Mouse (Mus musculus) megakaryocyte, embryonic 14.5 days (primary cell): Measurements from ENCODE around the gene Ltbp3. TPM values are rescaled to one million over a fixed set of nuclear protein-coding genes. Genes with fewer than 3 reads are reported as not detected.

ENCODE experiments used
- H3K27me3 ChIP-seq: replicated peaks from 2 replicates; pipeline ENCODE3; 2012; ENCODE audit warnings: inconsistent platforms
- H3K36me3 ChIP-seq: replicated peaks from 2 replicates; pipeline ENCODE3; 2012; ENCODE audit warnings: low read length, inconsistent platforms, mixed read lengths
- H3K4me1 ChIP-seq: 2 replicates; pipeline ENCODE4 v1.6.1; 2012; ENCODE audit warnings: inconsistent platforms
- H3K4me3 ChIP-seq: replicated peaks from 2 replicates; pipeline ENCODE3; 2012; ENCODE audit warnings: moderate library complexity, mild to moderate bottlenecking, inconsistent platforms
- H3K9me3 ChIP-seq: 2 replicates; pipeline ENCODE4 v1.6.1; 2012; ENCODE audit warnings: inconsistent platforms
- FLI1 ChIP-seq: IDR thresholded peaks from 2 replicates; pipeline ENCODE4 v1.6.1; 2012; ENCODE audit warnings: low read length, inconsistent platforms, mixed read lengths
- GATA1 ChIP-seq: IDR thresholded peaks from 3 replicates; pipeline ENCODE4 v1.6.1; 2012; ENCODE audit warnings: mixed read lengths, low read length, inconsistent platforms, borderline replicate concordance
- polyA plus RNA-seq: library from polyadenylated mRNA; stranded (reverse); fragments of >175 nt; gene quantifications from 2 replicates; pipeline ENCODE4 v1.2.3, GENCODE M21; 2012; ENCODE audit warnings: low replicate concordance; ENCODE audit not compliant: insufficient read depth

The Ltbp3 gene
- polyA plus RNA-seq, 1 experiment: 7.9 TPM

- peaks cover 79% of the 10 kb centered on the region for H3K4me1 ChIP-seq
- H3K9me3 ChIP-seq: no peaks in the 10 kb centered on the region
- H3K36me3 ChIP-seq: peaks cover 98% of the 10 kb centered on the region
- H3K4me3 ChIP-seq: no peak overlapping the region
- no peaks in the 10 kb centered on the region for H3K27me3 ChIP-seq
- TF ChIP-seq GATA1 (no peak), FLI1 (no peak)
These were observed 30.6 kb upstream of the Ltbp3 start for GRCm38 (mm10) chr19:5710068-5710467.

GRCm38 (mm10) chr19:5710581-5710980, 30.1 kb upstream of the Ltbp3 start:
- H3K36me3 ChIP-seq: peaks cover 98% of the 10 kb centered on the region
- no peak for TF ChIP-seq GATA1
- no peak for TF ChIP-seq FLI1

GRCm38 (mm10) chr19:5711218-5711617, 29.5 kb upstream of the Ltbp3 start:
- Histone ChIP-seq H3K4me1 (peaks cover 79% of the 10 kb centered on the region), H3K4me3 (no peak overlapping the region), H3K27me3 (no peaks in the 10 kb centered on the region), H3K9me3 (no peaks in the 10 kb centered on the region), H3K36me3 (peaks cover 98% of the 10 kb centered on the region)
- TF ChIP-seq GATA1 (no peak), FLI1 (no peak)

More at GRCm38 (mm10) chr19:5710581-5710980, 30.1 kb upstream of the Ltbp3 start:
- Histone ChIP-seq H3K4me3 (no peak overlapping the region), H3K9me3 (no peaks in the 10 kb centered on the region), H3K4me1 (peaks cover 79% of the 10 kb centered on the region), H3K27me3 (no peaks in the 10 kb centered on the region)

- peaks cover 98% of the 10 kb centered on the region for H3K36me3 ChIP-seq
- peak overlapping the region; percentile 35 for H3K4me3 ChIP-seq
- H3K27me3 ChIP-seq: no peaks in the 10 kb centered on the region
- no peaks in the 10 kb centered on the region for H3K9me3 ChIP-seq
- TF ChIP-seq FLI1: no peak
- TF ChIP-seq GATA1: no peak
- peaks cover 78% of the 10 kb centered on the region for H3K4me1 ChIP-seq
These were observed 28.7 kb upstream of the Ltbp3 start for GRCm38 (mm10) chr19:5711907-5712460.

- no peaks in the 10 kb centered on the region for H3K27me3 ChIP-seq
- peaks cover 77% of the 10 kb centered on the region for H3K4me1 ChIP-seq
- H3K9me3 ChIP-seq: no peaks in the 10 kb centered on the region
- H3K36me3 ChIP-seq: peaks cover 98% of the 10 kb centered on the region
- peak overlapping the region; percentile 59 for H3K4me3 ChIP-seq
- TF ChIP-seq FLI1 (no peak), GATA1 (no peak)
These were observed 27.4 kb upstream of the Ltbp3 start for GRCm38 (mm10) chr19:5713255-5713654.

- H3K36me3 ChIP-seq: peaks cover 98% of the 10 kb centered on the region
- no peaks in the 10 kb centered on the region for H3K27me3 ChIP-seq
- no peaks in the 10 kb centered on the region for H3K9me3 ChIP-seq
- no peak for TF ChIP-seq GATA1
- peaks cover 74% of the 10 kb centered on the region for H3K4me1 ChIP-seq
- H3K4me3 ChIP-seq: peak overlapping the region; percentile 26
These were observed 27.0 kb upstream of the Ltbp3 start for GRCm38 (mm10) chr19:5713730-5714129.

- H3K36me3 ChIP-seq: peaks cover 100% of the 10 kb centered on the region
These were observed 24.7 kb upstream of the Ltbp3 start for GRCm38 (mm10) chr19:5715793-5716688.

GRCm38 (mm10) chr19:5716955-5717354, 23.7 kb upstream of the Ltbp3 start:
- H3K27me3 ChIP-seq: no peaks in the 10 kb centered on the region
- H3K9me3 ChIP-seq: no peaks in the 10 kb centered on the region
- H3K4me1 ChIP-seq: peaks cover 83% of the 10 kb centered on the region
- H3K36me3 ChIP-seq: peaks cover 100% of the 10 kb centered on the region
- TF ChIP-seq GATA1 (no peak), FLI1 (no peak)
- no peak overlapping the region for H3K4me3 ChIP-seq

More at GRCm38 (mm10) chr19:5715793-5716688, 24.7 kb upstream of the Ltbp3 start:
- TF ChIP-seq FLI1 (no peak), GATA1 (no peak)
- Histone ChIP-seq H3K9me3 (no peaks in the 10 kb centered on the region), H3K27me3 (no peaks in the 10 kb centered on the region), H3K4me1 (peaks cover 81% of the 10 kb centered on the region), H3K4me3 (peak overlapping the region; percentile 23)

GRCm38 (mm10) chr19:5721233-5721632, 19.5 kb upstream of the Ltbp3 start:
- TF ChIP-seq FLI1 (no peak), GATA1 (no peak)
- Histone ChIP-seq H3K4me3 (no peak overlapping the region), H3K4me1 (peaks cover 70% of the 10 kb centered on the region), H3K36me3 (peaks cover 81% of the 10 kb centered on the region), H3K27me3 (no peaks in the 10 kb centered on the region), H3K9me3 (no peaks in the 10 kb centered on the region)

- Histone ChIP-seq H3K36me3 (peaks cover 64% of the 10 kb centered on the region), H3K4me1 (peaks cover 73% of the 10 kb centered on the region), H3K4me3 (peak overlapping the region; percentile 60), H3K9me3 (no peaks in the 10 kb centered on the region), H3K27me3 (no peaks in the 10 kb centered on the region)
- TF ChIP-seq GATA1: no peak
- TF ChIP-seq FLI1: no peak
These were observed 17.8 kb upstream of the Ltbp3 start for GRCm38 (mm10) chr19:5722848-5723425.
